19 mouse cellular contexts compared by ENCODE assay signal in genomic region chr15:94236121-94236520, GRCm38 (mm10).
DNase-seq lines count a peak whose midpoint lies in the region; ATAC-seq and TF ChIP-seq lines count a peak whose summit lies in the region.
"Had no signal": no experiment of that assay in that cellular context is flagged by ENCODE, and none has a peak within 500 bp of the region (broad histone marks: within the 10 kb centered on the region; RNA-seq: fewer than 3 reads in every experiment).

No protein-coding gene starts in this region.

- H3K27me3 ChIP-seq in forebrain, embryonic 15.5 days, result no peaks in the 10 kb centered on the region
- no peaks in the 10 kb centered on the region for H3K27me3 ChIP-seq in forebrain, embryonic 10.5 days (ENCODE audit: poor library complexity, severe bottlenecking)
- H3K27me3 ChIP-seq in intestine, embryonic 16.5 days (replicated peaks; ENCODE audit: control insufficient read depth, insufficient read depth, low read length), result no peaks in the 10 kb centered on the region
- no peaks in the 10 kb centered on the region for H3K27me3 ChIP-seq in intestine, embryonic 15.5 days (replicated peaks)
- H3K27me3 ChIP-seq in stomach, embryonic 15.5 days (replicated peaks), result no peaks in the 10 kb centered on the region
- H3K27me3 ChIP-seq in stomach, postnatal 0 days (ENCODE audit: control insufficient read depth, insufficient read depth, low read length), result no peaks in the 10 kb centered on the region
- H3K27me3 ChIP-seq in stomach, embryonic 16.5 days (ENCODE audit: control insufficient read depth, insufficient read depth, low read length), result no peaks in the 10 kb centered on the region
- H3K27me3 ChIP-seq: embryonic facial prominence, embryonic 12.5 days; forebrain, embryonic 13.5 days had no signal

- no peaks in the 10 kb centered on the region for H3K9me3 ChIP-seq in forebrain, embryonic 15.5 days
- H3K9me3 ChIP-seq in forebrain, embryonic 10.5 days, result no peaks in the 10 kb centered on the region
- H3K9me3 ChIP-seq in intestine, embryonic 16.5 days (ENCODE audit: control insufficient read depth, low read length), result no peaks in the 10 kb centered on the region
- no peaks in the 10 kb centered on the region for H3K9me3 ChIP-seq in intestine, embryonic 15.5 days
- no peaks in the 10 kb centered on the region for H3K9me3 ChIP-seq in stomach, embryonic 15.5 days
- H3K9me3 ChIP-seq in stomach, postnatal 0 days (ENCODE audit: control insufficient read depth, low read length), result no peaks in the 10 kb centered on the region
- H3K9me3 ChIP-seq in stomach, embryonic 16.5 days (replicated peaks; ENCODE audit: control insufficient read depth, low read length), result no peaks in the 10 kb centered on the region
- H3K9me3 ChIP-seq: embryonic facial prominence, embryonic 10.5 days; embryonic facial prominence, embryonic 12.5 days; forebrain, embryonic 13.5 days had no signal

- TF ChIP-seq CTCF in stomach, postnatal 0 days (IDR thresholded peaks at IDR 0.05; ENCODE audit: low read depth), result no peak

- DNase-seq in forebrain, embryonic 10.5 days (ENCODE audit: extremely low spot score, low spot score), result no peak
- DNase-seq in stomach, postnatal 0 days (ENCODE audit: low spot score), result no peak
- DNase-seq: adrenal gland, adult 2 months; adrenal gland, postnatal 10 days; adrenal gland, postnatal 25 days; cerebellum, adult 11-12 months; cerebellum, adult 2 months; cerebellum, adult 9-10 months; cerebellum, postnatal 25 days; forebrain, postnatal 0 days had no signal

- H3K4me1 ChIP-seq in forebrain, embryonic 15.5 days, result no peaks in the 10 kb centered on the region
- no peaks in the 10 kb centered on the region for H3K4me1 ChIP-seq in forebrain, embryonic 10.5 days
- H3K4me1 ChIP-seq in intestine, embryonic 16.5 days (ENCODE audit: control insufficient read depth, insufficient read depth, low read length), result no peaks in the 10 kb centered on the region
- no peaks in the 10 kb centered on the region for H3K4me1 ChIP-seq in intestine, embryonic 15.5 days (replicated peaks)
- no peaks in the 10 kb centered on the region for H3K4me1 ChIP-seq in stomach, embryonic 15.5 days
- H3K4me1 ChIP-seq in stomach, postnatal 0 days (replicated peaks; ENCODE audit: control insufficient read depth, insufficient read depth), result no peaks in the 10 kb centered on the region
- no peaks in the 10 kb centered on the region for H3K4me1 ChIP-seq in stomach, embryonic 16.5 days (ENCODE audit: control insufficient read depth, insufficient read depth, low read length)
- H3K4me1 ChIP-seq: embryonic facial prominence, embryonic 10.5 days; embryonic facial prominence, embryonic 12.5 days; forebrain, embryonic 13.5 days had no signal

- WGBS in forebrain, embryonic 15.5 days, result 68% methylated on average over 3 of the region's 3 CpGs
- WGBS in forebrain, embryonic 10.5 days, result 91% methylated on average over 3 of the region's 3 CpGs
- WGBS in intestine, embryonic 16.5 days, result 61% methylated on average over 3 of the region's 3 CpGs
- WGBS in intestine, embryonic 15.5 days, result 52% methylated on average over 3 of the region's 3 CpGs
- 51% methylated on average over 3 of the region's 3 CpGs for WGBS in stomach, embryonic 15.5 days
- WGBS in stomach, postnatal 0 days, result 47% methylated on average over 3 of the region's 3 CpGs
- 50% methylated on average over 3 of the region's 3 CpGs for WGBS in stomach, embryonic 16.5 days

- H3K9ac ChIP-seq in forebrain, embryonic 15.5 days (replicated peaks), result no peak overlapping the region
- no peak overlapping the region for H3K9ac ChIP-seq in intestine, embryonic 16.5 days (ENCODE audit: low read depth, low read length)
- no peak overlapping the region for H3K9ac ChIP-seq in intestine, embryonic 15.5 days
- H3K9ac ChIP-seq in stomach, embryonic 15.5 days, result no peak overlapping the region
- no peak overlapping the region for H3K9ac ChIP-seq in stomach, postnatal 0 days (ENCODE audit: low read length)
- H3K9ac ChIP-seq in stomach, embryonic 16.5 days (ENCODE audit: low read length), result no peak overlapping the region
- H3K9ac ChIP-seq: embryonic facial prominence, embryonic 12.5 days; forebrain, embryonic 13.5 days; forebrain, postnatal 0 days had no signal

- H3K4me3 ChIP-seq in forebrain, embryonic 15.5 days, result no peak overlapping the region
- no peak overlapping the region for H3K4me3 ChIP-seq in forebrain, embryonic 10.5 days
- no peak overlapping the region for H3K4me3 ChIP-seq in intestine, embryonic 16.5 days (ENCODE audit: low read length)
- no peak overlapping the region for H3K4me3 ChIP-seq in intestine, embryonic 15.5 days (replicated peaks)
- H3K4me3 ChIP-seq in stomach, embryonic 15.5 days (replicated peaks), result no peak overlapping the region
- H3K4me3 ChIP-seq in stomach, postnatal 0 days (ENCODE audit: low read depth, low read length), result no peak overlapping the region
- H3K4me3 ChIP-seq in stomach, embryonic 16.5 days (replicated peaks; ENCODE audit: low read length), result no peak overlapping the region
- H3K4me3 ChIP-seq: embryonic facial prominence, embryonic 10.5 days; embryonic facial prominence, embryonic 12.5 days; forebrain, embryonic 13.5 days had no signal

- ATAC-seq in forebrain, embryonic 15.5 days (replicated peaks), result no peak
- no peak for ATAC-seq in intestine, embryonic 16.5 days
- ATAC-seq in intestine, embryonic 15.5 days, result no peak
- no peak for ATAC-seq in stomach, embryonic 15.5 days (ENCODE audit: insufficient read depth, low FRiP score, low read depth)
- no peak for ATAC-seq in stomach, postnatal 0 days (ENCODE audit: low FRiP score, low TSS enrichment)
- ATAC-seq in stomach, embryonic 16.5 days (ENCODE audit: insufficient read depth, low FRiP score), result no peak; the same call in 1 of the 2 replicates
- no peak for ATAC-seq in monocyte, adult 5-6 weeks (replicated peaks; ENCODE audit: insufficient number of reproducible peaks, low FRiP score, low TSS enrichment, poor library complexity, severe bottlenecking)
- ATAC-seq: forebrain, embryonic 13.5 days; forebrain, postnatal 0 days had no signal

- no peak for TF ChIP-seq EP300 in stomach, postnatal 0 days (optimal IDR thresholded peaks at IDR 0.05)

- peak overlapping the region; percentile 15; the same call in 1 of the 2 replicates for H3K27ac ChIP-seq in forebrain, embryonic 15.5 days (replicated peaks)
- no peak overlapping the region for H3K27ac ChIP-seq in forebrain, embryonic 10.5 days
- peak overlapping the region; percentile 33 for H3K27ac ChIP-seq in intestine, embryonic 16.5 days (ENCODE audit: low read length)
- no peak overlapping the region for H3K27ac ChIP-seq in intestine, embryonic 15.5 days
- H3K27ac ChIP-seq in stomach, embryonic 15.5 days, result peak overlapping the region; percentile 44; the same call in 1 of the 2 replicates
- no peak overlapping the region for H3K27ac ChIP-seq in stomach, postnatal 0 days (replicated peaks)
- H3K27ac ChIP-seq in stomach, embryonic 16.5 days (ENCODE audit: low read length), result peak overlapping the region; percentile 75; the same call in 1 of the 2 replicates
- H3K27ac ChIP-seq: embryonic facial prominence, embryonic 10.5 days; embryonic facial prominence, embryonic 12.5 days; forebrain, embryonic 13.5 days had no signal

- H3K36me3 ChIP-seq in forebrain, embryonic 15.5 days, result no peaks in the 10 kb centered on the region
- H3K36me3 ChIP-seq in forebrain, embryonic 10.5 days (replicated peaks), result no peaks in the 10 kb centered on the region
- H3K36me3 ChIP-seq in intestine, embryonic 16.5 days (ENCODE audit: control insufficient read depth, insufficient read depth, low read length), result no peaks in the 10 kb centered on the region
- H3K36me3 ChIP-seq in intestine, embryonic 15.5 days, result no peaks in the 10 kb centered on the region
- no peaks in the 10 kb centered on the region for H3K36me3 ChIP-seq in stomach, embryonic 15.5 days
- H3K36me3 ChIP-seq in stomach, postnatal 0 days (ENCODE audit: control insufficient read depth, insufficient read depth, low read length), result no peaks in the 10 kb centered on the region
- no peaks in the 10 kb centered on the region for H3K36me3 ChIP-seq in stomach, embryonic 16.5 days (ENCODE audit: control insufficient read depth, insufficient read depth, low read length)
- H3K36me3 ChIP-seq: embryonic facial prominence, embryonic 10.5 days; embryonic facial prominence, embryonic 12.5 days had no signal

- H3K4me2 ChIP-seq in forebrain, embryonic 15.5 days (replicated peaks), result no peak overlapping the region
- H3K4me2 ChIP-seq in intestine, embryonic 16.5 days (ENCODE audit: low read depth, low read length), result no peak overlapping the region
- H3K4me2 ChIP-seq in intestine, embryonic 15.5 days (replicated peaks), result no peak overlapping the region
- H3K4me2 ChIP-seq in stomach, embryonic 15.5 days, result no peak overlapping the region
- H3K4me2 ChIP-seq in stomach, postnatal 0 days (replicated peaks; ENCODE audit: low read depth), result no peak overlapping the region
- no peak overlapping the region for H3K4me2 ChIP-seq in stomach, embryonic 16.5 days (ENCODE audit: low read depth, low read length)
- H3K4me2 ChIP-seq: embryonic facial prominence, embryonic 12.5 days; forebrain, embryonic 13.5 days had no signal

Comparison
In these comparisons a context has a peak if more than half of its experiments do, and no peak if none do; other contexts are left out.
1. H3K27ac ChIP-seq: peak in forebrain, embryonic 15.5 days (single experiment), intestine, embryonic 16.5 days (single experiment), stomach, embryonic 15.5 days (single experiment) and stomach, embryonic 16.5 days (single experiment); none in forebrain, embryonic 10.5 days (single experiment), intestine, embryonic 15.5 days (single experiment) and stomach, postnatal 0 days (single experiment).